ENCODE assay signal across 22 mouse cellular contexts in genomic region chr4:24609085-24609484, GRCm38 (mm10).
"Had no signal": no experiment of that assay in that cellular context is flagged by ENCODE, and none has a peak within 500 bp of the region (broad histone marks: within the 10 kb centered on the region; RNA-seq: fewer than 3 reads in every experiment).

No protein-coding gene starts in this region.

- H3K4me2 ChIP-seq: limb, embryonic 12.5 days; limb, embryonic 15.5 days; midbrain, embryonic 13.5 days; neural tube, embryonic 13.5 days had no signal

- H3K27ac ChIP-seq: kidney, postnatal 0 days; left cerebral cortex, adult 2 months; limb, embryonic 12.5 days; limb, embryonic 15.5 days; macrophage; midbrain, embryonic 13.5 days; neural tube, embryonic 13.5 days had no signal

- H3K36me3 ChIP-seq: midbrain, embryonic 13.5 days; neural tube, embryonic 13.5 days had no signal

- H3K27me3 ChIP-seq: limb, embryonic 12.5 days; limb, embryonic 15.5 days; midbrain, embryonic 13.5 days; neural tube, embryonic 13.5 days had no signal

- H3K9ac ChIP-seq: limb, embryonic 12.5 days; limb, embryonic 15.5 days; midbrain, embryonic 13.5 days; neural tube, embryonic 13.5 days had no signal

- H3K9me3 ChIP-seq: limb, embryonic 12.5 days; limb, embryonic 15.5 days; midbrain, embryonic 13.5 days; neural tube, embryonic 13.5 days had no signal

- H3K4me3 ChIP-seq: left cerebral cortex, adult 2 months; limb, embryonic 12.5 days; limb, embryonic 15.5 days; midbrain, embryonic 13.5 days; myocyte; neural tube, embryonic 13.5 days had no signal

- H3K4me1 ChIP-seq: limb, embryonic 12.5 days; limb, embryonic 15.5 days; midbrain, embryonic 13.5 days; neural tube, embryonic 13.5 days had no signal

- ATAC-seq: inflammation-experienced regulatory T-cells, adult 6 months; intestine, embryonic 16.5 days; midbrain, embryonic 13.5 days; midbrain, embryonic 16.5 days had no signal

- DNase-seq: kidney, adult 18-20 months; kidney, adult 9 months; kidney, postnatal 36 days; layer of hippocampus, postnatal 36 days; left cerebral cortex, postnatal 4 days; lung, adult 2 months; lung, postnatal 14 days; retina, postnatal 1 day; right cerebral cortex, postnatal 25 days; thymus, adult 18-20 months; thymus, postnatal 36 days had no signal
